Mouse (Mus musculus) forebrain, embryonic 16.5 days (tissue): ENCODE measurements around the gene Foxp1. TPM values are rescaled to one million over a fixed set of nuclear protein-coding genes. Genes with fewer than 3 reads are reported as not detected.

ENCODE experiments used
- ATAC-seq: fragments of 200-750 bp; cut with Nextera tagmentation; 2 replicates; pipeline ENCODE4 v1.8.0; 2017; ENCODE audit warnings: mild to moderate bottlenecking, moderate library complexity
- H3K27ac ChIP-seq: fragments of 300-500 bp; sonication (generic); 2 replicates; pipeline ENCODE4 v1.5.1; 2014; ENCODE audit warnings: low read length, control low read depth
- H3K27me3 ChIP-seq: fragments of 300-500 bp; sonication (generic); replicated peaks from 2 replicates; pipeline ENCODE4 v1.6.1; 2014; ENCODE audit warnings: low read length; ENCODE audit not compliant: control insufficient read depth, insufficient read depth
- H3K36me3 ChIP-seq: fragments of 300-500 bp; sonication (generic); 2 replicates; pipeline ENCODE4 v1.6.1; 2014; ENCODE audit not compliant: control insufficient read depth, insufficient read depth
- H3K4me1 ChIP-seq: fragments of 300-500 bp; sonication (generic); replicated peaks from 2 replicates; pipeline ENCODE4 v1.6.1; 2014; ENCODE audit warnings: low read length; ENCODE audit not compliant: control insufficient read depth, insufficient read depth
- H3K4me2 ChIP-seq: fragments of 300-500 bp; sonication (generic); 2 replicates; pipeline ENCODE4 v1.6.1; 2014; ENCODE audit warnings: mild to moderate bottlenecking, low read length, control low read depth
- H3K4me3 ChIP-seq: fragments of 300-500 bp; sonication (generic); replicated peaks from 2 replicates; pipeline ENCODE4 v1.5.1; 2014; ENCODE audit warnings: mild to moderate bottlenecking, low read length, control low read depth
- H3K9ac ChIP-seq: fragments of 300-500 bp; sonication (generic); replicated peaks from 2 replicates; pipeline ENCODE4 v1.6.1; 2014; ENCODE audit warnings: low read depth, low read length, control low read depth
- H3K9me3 ChIP-seq: fragments of 300-500 bp; sonication (generic); 2 replicates; pipeline ENCODE4 v1.6.1; 2016; ENCODE audit warnings: low read length; ENCODE audit not compliant: control insufficient read depth
- WGBS: fragments of 180-500 bp; shearing (Covaris S2); extraction: QIAGEN DNeasy Blood & Tissue Kit; methylation state at CpG from one replicate; pipeline ENCODE4 v1.1.7; 2014; 5-methylcytosine and 5-hydroxymethylcytosine counted together
- polyA plus RNA-seq: library from polyadenylated mRNA; unstranded; fragments of >200 nt; fragmentation: Nextera tagmentation; extraction: Ambion mirVana; gene quantifications from 2 replicates; pipeline ENCODE4 v1.2.1, GENCODE M21; 2015

Foxp1 gene
- polyA plus RNA-seq, 1 experiment from 2014 or later, result 123 TPM

- Histone ChIP-seq H3K4me3 (no peak overlapping the region), H3K36me3 (no peaks in the 10 kb centered on the region), H3K4me2 (no peak overlapping the region), H3K27ac (no peak overlapping the region), H3K4me1 (peaks cover 5% of the 10 kb centered on the region; the same call in 1 of the 2 replicates), H3K9ac (no peak overlapping the region), H3K27me3 (no peaks in the 10 kb centered on the region), H3K9me3 (no peaks in the 10 kb centered on the region)
- ATAC-seq, result no peak
- WGBS, result 96% methylated on average over 1 of the region's 1 CpGs
These were observed 18.8 kb downstream of the Foxp1 start for GRCm38 (mm10) chr6:99503741-99504140.

DNA sequence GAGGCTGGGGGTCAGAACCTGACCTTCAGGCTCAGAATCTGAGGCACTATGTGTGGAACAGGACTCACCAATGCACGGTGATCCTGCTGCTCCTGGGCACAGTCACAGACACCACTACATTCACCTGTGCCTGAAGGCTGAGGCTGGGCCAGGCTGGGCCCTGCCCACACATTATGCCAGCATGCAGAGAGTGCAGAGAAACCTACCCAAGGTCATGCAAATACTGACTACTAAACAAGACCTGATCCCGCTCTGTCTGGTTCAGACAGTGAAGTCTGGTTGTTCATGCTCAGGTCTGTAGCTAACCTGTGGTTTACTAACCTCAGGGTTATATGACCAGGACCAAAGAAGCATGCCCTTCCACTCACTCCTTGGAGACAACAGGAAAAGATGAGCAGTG, 19.8 kb downstream of the Foxp1 start:
- Histone ChIP-seq H3K4me3 (no peak overlapping the region), H3K4me1 (0 out of 2 replicates have a peak, but pooled peaks cover 2% of the 10 kb centered on the region), H3K9me3 (no peaks in the 10 kb centered on the region), H3K9ac (no peak overlapping the region), H3K4me2 (no peak overlapping the region), H3K27ac (no peak overlapping the region), H3K36me3 (no peaks in the 10 kb centered on the region), H3K27me3 (no peaks in the 10 kb centered on the region)
- ATAC-seq, result no peak
- WGBS, result 98% methylated on average over 2 of the region's 2 CpGs

GRCm38 (mm10) chr6:99502314-99502713, 20.2 kb downstream of the Foxp1 start:
- H3K4me2 ChIP-seq, result no peak overlapping the region
- H3K4me3 ChIP-seq, result no peak overlapping the region
- no peaks in the 10 kb centered on the region for H3K9me3 ChIP-seq
- 93% methylated on average over 6 of the region's 6 CpGs for WGBS
- H3K9ac ChIP-seq, result no peak overlapping the region
- H3K27ac ChIP-seq, result no peak overlapping the region
- H3K36me3 ChIP-seq, result no peaks in the 10 kb centered on the region
- no peak for ATAC-seq
- no peaks in the 10 kb centered on the region for H3K27me3 ChIP-seq
- H3K4me1 ChIP-seq, result 0 out of 2 replicates have a peak, but pooled peaks cover 2% of the 10 kb centered on the region

GRCm38 (mm10) chr6:99500570-99501270, 21.8 kb downstream of the Foxp1 start:
- no peak for ATAC-seq
- Histone ChIP-seq H3K27me3 (no peaks in the 10 kb centered on the region), H3K9me3 (no peaks in the 10 kb centered on the region), H3K27ac (no peak overlapping the region), H3K36me3 (no peaks in the 10 kb centered on the region), H3K4me2 (no peak overlapping the region), H3K4me1 (0 out of 2 replicates have a peak, but pooled peaks cover 2% of the 10 kb centered on the region), H3K4me3 (no peak overlapping the region), H3K9ac (no peak overlapping the region)
- WGBS, result 95% methylated on average over 3 of the region's 3 CpGs

- no peak overlapping the region for H3K4me2 ChIP-seq
- no peak for ATAC-seq
- WGBS, result 82% methylated on average over 7 of the region's 7 CpGs
These were observed 24.4 kb downstream of the Foxp1 start for GRCm38 (mm10) chr6:99498082-99498481.

DNA sequence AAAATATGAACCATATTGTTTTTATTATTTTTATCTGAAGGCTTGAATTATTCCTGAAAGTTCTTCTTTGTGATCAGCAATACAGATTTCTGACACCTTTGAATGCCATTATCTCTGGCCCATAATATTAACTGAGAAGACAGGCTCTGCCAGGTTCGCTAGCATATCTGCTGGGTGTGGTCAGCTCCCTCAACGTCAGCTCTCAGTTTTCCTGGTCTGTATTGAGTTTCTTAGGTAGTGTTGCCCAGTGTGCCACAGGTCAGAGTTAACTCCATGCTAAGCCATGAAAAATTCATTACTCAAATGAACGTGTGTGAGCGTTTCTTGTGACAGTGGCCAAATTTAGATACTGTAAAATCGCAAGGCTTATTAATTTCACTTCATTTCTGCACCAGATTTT, 26.4 kb downstream of the Foxp1 start:
- H3K4me2 ChIP-seq, result no peak overlapping the region
- H3K9ac ChIP-seq, result no peak overlapping the region
- no peaks in the 10 kb centered on the region for H3K36me3 ChIP-seq
- WGBS, result 74% methylated on average over 5 of the region's 5 CpGs
- ATAC-seq, result no peak
- no peaks in the 10 kb centered on the region for H3K27me3 ChIP-seq
- no peak overlapping the region for H3K4me3 ChIP-seq
- no peak overlapping the region for H3K27ac ChIP-seq
- no peaks in the 10 kb centered on the region for H3K9me3 ChIP-seq
- no peaks in the 10 kb centered on the region for H3K4me1 ChIP-seq

More at GRCm38 (mm10) chr6:99498082-99498481, 24.4 kb downstream of the Foxp1 start:
- no peaks in the 10 kb centered on the region for H3K27me3 ChIP-seq
- H3K27ac ChIP-seq, result no peak overlapping the region
- H3K9me3 ChIP-seq, result no peaks in the 10 kb centered on the region
- H3K36me3 ChIP-seq, result no peaks in the 10 kb centered on the region
- no peaks in the 10 kb centered on the region for H3K4me1 ChIP-seq
- H3K9ac ChIP-seq, result no peak overlapping the region
- no peak overlapping the region for H3K4me3 ChIP-seq

DNA sequence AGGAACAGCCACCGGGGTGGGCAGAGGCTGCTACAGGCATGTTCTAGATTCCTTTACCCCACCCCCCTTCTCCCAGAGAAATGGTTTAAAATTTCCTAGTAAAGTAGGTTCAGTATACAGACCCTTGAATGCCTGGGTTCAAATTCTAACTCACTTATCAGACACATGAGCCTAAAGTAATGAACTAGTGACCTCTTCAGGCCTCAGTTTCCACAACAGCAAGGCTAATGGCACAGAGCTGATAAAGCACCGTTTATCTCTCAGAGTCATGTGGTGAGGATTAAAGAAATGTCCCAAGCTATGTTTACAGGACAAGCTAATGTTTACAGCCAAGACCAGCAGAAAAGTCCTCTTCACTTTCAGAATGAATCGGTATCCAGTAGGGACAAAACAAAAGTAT, 29.6 kb downstream of the Foxp1 start:
- no peaks in the 10 kb centered on the region for H3K4me1 ChIP-seq
- no peak overlapping the region for H3K4me3 ChIP-seq
- no peak overlapping the region for H3K9ac ChIP-seq
- H3K4me2 ChIP-seq, result no peak overlapping the region
- H3K9me3 ChIP-seq, result no peaks in the 10 kb centered on the region
- WGBS, result 49% methylated on average over 3 of the region's 3 CpGs
- no peaks in the 10 kb centered on the region for H3K36me3 ChIP-seq
- H3K27ac ChIP-seq, result no peak overlapping the region
- 0 out of 2 replicates have a peak, but pooled peaks cover 3% of the 10 kb centered on the region for H3K27me3 ChIP-seq
- no peak for ATAC-seq

DNA sequence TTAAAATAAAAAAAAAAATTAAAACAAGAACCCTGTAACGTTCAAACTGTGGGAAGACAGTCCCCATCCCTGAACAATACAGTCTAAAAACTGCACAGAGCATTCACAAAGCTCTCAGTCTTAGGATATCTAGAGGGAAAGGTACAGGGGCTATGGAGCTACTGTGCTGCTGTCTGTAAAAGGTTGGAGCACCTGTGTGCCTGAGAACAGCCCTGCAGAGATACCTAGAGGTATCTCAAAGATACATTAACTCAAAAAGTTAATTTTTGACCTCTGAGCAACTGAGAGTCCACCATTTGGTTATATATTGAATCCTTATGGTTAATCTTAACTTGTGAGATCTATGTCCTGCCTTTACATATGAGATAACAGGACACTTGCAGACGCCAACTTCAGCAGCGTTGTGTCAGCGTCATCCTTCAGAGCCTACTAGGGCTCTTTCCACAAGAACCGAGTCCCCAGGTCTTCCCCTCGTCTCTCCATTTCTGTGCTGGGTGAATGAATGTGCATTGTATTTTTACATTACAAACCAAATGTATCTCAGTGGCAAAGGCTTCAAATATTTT, 30.5 kb downstream of the Foxp1 start:
- WGBS, result 85% methylated on average over 6 of the region's 6 CpGs
- Histone ChIP-seq H3K27me3 (0 out of 2 replicates have a peak, but pooled peaks cover 3% of the 10 kb centered on the region), H3K36me3 (no peaks in the 10 kb centered on the region), H3K4me2 (no peak overlapping the region), H3K4me1 (no peaks in the 10 kb centered on the region), H3K9ac (no peak overlapping the region), H3K9me3 (no peaks in the 10 kb centered on the region), H3K27ac (no peak overlapping the region), H3K4me3 (no peak overlapping the region)
- ATAC-seq, result no peak

DNA sequence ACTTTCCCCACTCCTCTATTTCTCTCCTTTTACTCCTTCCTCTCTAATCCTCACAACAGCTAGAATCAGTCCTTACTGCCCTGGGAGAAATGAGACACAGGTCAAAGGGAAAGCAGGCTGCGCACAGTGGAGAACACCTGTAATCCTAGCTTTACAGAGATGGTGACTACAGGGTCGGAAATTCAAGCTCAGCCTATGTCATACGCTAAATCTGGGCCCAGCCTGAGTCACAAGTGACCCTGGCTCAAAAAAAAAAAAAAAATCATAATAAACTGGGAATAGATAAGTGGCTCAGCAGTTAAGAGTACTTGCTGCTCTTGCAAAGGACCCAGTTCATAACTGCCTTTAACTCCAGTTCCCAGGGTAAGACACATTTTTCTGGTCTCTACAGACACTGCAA, 31.4 kb downstream of the Foxp1 start:
- Histone ChIP-seq H3K36me3 (no peaks in the 10 kb centered on the region), H3K9me3 (no peaks in the 10 kb centered on the region), H3K4me1 (peaks cover 2% of the 10 kb centered on the region), H3K27me3 (0 out of 2 replicates have a peak, but pooled peaks cover 3% of the 10 kb centered on the region), H3K9ac (no peak overlapping the region), H3K4me2 (no peak overlapping the region), H3K27ac (no peak overlapping the region), H3K4me3 (no peak overlapping the region)
- 91% methylated on average over 3 of the region's 3 CpGs for WGBS
- no peak for ATAC-seq
